8 mouse cellular contexts compared by ENCODE assay signal in the genomic region with DNA sequence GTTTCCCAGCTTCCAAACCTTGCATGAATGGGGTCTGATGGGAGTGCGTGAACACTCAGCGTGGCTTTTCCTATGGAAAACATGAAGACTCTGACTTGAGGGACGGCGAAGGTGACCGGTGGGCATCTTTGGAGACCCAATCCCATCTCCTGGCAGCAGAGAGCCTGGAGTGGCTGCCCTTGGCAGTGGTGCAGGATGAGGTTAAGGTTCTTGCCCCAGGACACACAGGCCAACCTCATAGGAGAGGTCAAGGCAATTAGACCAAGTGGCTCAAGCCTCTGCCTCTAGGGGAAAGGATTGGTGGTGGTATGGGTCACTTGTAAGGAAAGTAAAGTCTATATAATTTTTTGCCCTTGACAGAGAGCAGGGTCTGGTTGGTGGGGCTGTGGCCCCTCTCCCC. TPM values are rescaled to one million over a fixed set of nuclear protein-coding genes. Genes with fewer than 3 reads are reported as not detected.
A peak's percentile ranks its signal among the peaks of the same experiment; 100 is the strongest.
DNase-seq lines count a peak whose midpoint lies in the region; ATAC-seq and TF ChIP-seq lines count a peak whose summit lies in the region.

No protein-coding gene starts in this region.

- peak overlapping the region; percentile 85 for H3K4me2 ChIP-seq in heart, embryonic 13.5 days
- H3K4me2 ChIP-seq in forebrain, postnatal 0 days (ENCODE audit: low read depth) = peak overlapping the region; percentile 67
- H3K4me2 ChIP-seq in liver, embryonic 15.5 days = peak overlapping the region; percentile 86

- H3K4me1 ChIP-seq in heart, embryonic 13.5 days = peaks cover 41% of the 10 kb centered on the region
- H3K4me1 ChIP-seq in MEL (ENCODE audit: control insufficient read depth in 1 of 2, insufficient read depth in 2 of 2, low read length in 2 of 2) = peaks cover 4 to 30% of the 10 kb centered on the region in 2 experiments
- H3K4me1 ChIP-seq in forebrain, postnatal 0 days (ENCODE audit: insufficient read depth) = peaks cover 4% of the 10 kb centered on the region; the same call in 1 of the 2 replicates
- peaks cover 42% of the 10 kb centered on the region for H3K4me1 ChIP-seq in liver, embryonic 15.5 days (replicated peaks)

- DNase-seq in heart, adult 8-10 months (ENCODE audit: low spot score) = no peak
- no peak for DNase-seq in MEL (ENCODE audit: low read depth, low spot score)
- no peak for DNase-seq in forebrain, postnatal 0 days
- DNase-seq in frontal cortex, postnatal 14 days (ENCODE audit: low spot score in 2 of 2) = no peak
- no peak for DNase-seq in Muller cell, postnatal 12 days (ENCODE audit: inconsistent ontology term)
- DNase-seq in cerebellum, postnatal 25 days = no peak

- no peak for TF ChIP-seq EP300 in MEL (IDR thresholded peaks at IDR 0.05; ENCODE audit: low read depth in 1 of 2, low read length in 2 of 2)

- no peak for TF ChIP-seq POLR2A in MEL (IDR thresholded peaks at IDR 0.05; ENCODE audit: control insufficient read depth in 1 of 2, insufficient read depth in 1 of 2, low read depth in 1 of 2, low read length in 2 of 2, poor library complexity in 1 of 2)

- peaks cover 3% of the 10 kb centered on the region; the same call in 1 of the 2 replicates for H3K79me2 ChIP-seq in MEL (ENCODE audit: control insufficient read depth, insufficient read depth, low read length, poor library complexity)

- TF ChIP-seq CTCF in MEL (IDR thresholded peaks at IDR 0.05 in 2 of 3, conservative IDR thresholded peaks at IDR 0.05 in 1 of 3; ENCODE audit: control insufficient read depth in 1 of 3, insufficient read depth in 1 of 3, low read depth in 2 of 3, low read length in 3 of 3, poor library complexity in 1 of 3, severe bottlenecking in 1 of 3) = no peak
- no peak for TF ChIP-seq CTCF in forebrain, postnatal 0 days (IDR thresholded peaks at IDR 0.05; ENCODE audit: low read depth)

- TF ChIP-seq RAD21 in MEL (IDR thresholded peaks at IDR 0.05; ENCODE audit: low read depth, low read length) = no peak

- peak overlapping the region; percentile 97 for H3K27ac ChIP-seq in heart, embryonic 13.5 days (replicated peaks)
- H3K27ac ChIP-seq in MEL (ENCODE audit: control insufficient read depth, low read depth, low read length) = peak overlapping the region; percentile 51; the same call in 1 of the 2 replicates
- peak overlapping the region; percentile 54; the same call in 1 of the 2 replicates for H3K27ac ChIP-seq in forebrain, postnatal 0 days (ENCODE audit: low read depth, low read length)
- peak overlapping the region; percentile 66 for H3K27ac ChIP-seq in liver, embryonic 15.5 days (replicated peaks)

- peak overlapping the region; percentile 74 for H3K4me3 ChIP-seq in heart, embryonic 13.5 days
- H3K4me3 ChIP-seq in MEL (ENCODE audit: control insufficient read depth in 1 of 2, insufficient read depth in 1 of 2, low read depth in 2 of 2, low read length in 2 of 2) = peak overlapping the region; percentile 36 to 61
- H3K4me3 ChIP-seq in forebrain, postnatal 0 days (ENCODE audit: low read depth, low read length) = peak overlapping the region; percentile 47
- peak overlapping the region; percentile 58 for H3K4me3 ChIP-seq in liver, embryonic 15.5 days (replicated peaks)

- H3K36me3 ChIP-seq in heart, embryonic 13.5 days = peaks cover 52% of the 10 kb centered on the region
- peaks cover 0 to 10% of the 10 kb centered on the region in 2 experiments; a peak in 2 of 4 replicates for H3K36me3 ChIP-seq in MEL (ENCODE audit: control insufficient read depth in 1 of 2, insufficient read depth in 2 of 2, low read length in 2 of 2)
- no peaks in the 10 kb centered on the region for H3K36me3 ChIP-seq in forebrain, postnatal 0 days (ENCODE audit: insufficient read depth)
- peaks cover 28% of the 10 kb centered on the region for H3K36me3 ChIP-seq in liver, embryonic 15.5 days (replicated peaks)

- 31% methylated on average over 5 of the region's 5 CpGs for WGBS in heart, embryonic 13.5 days
- 46% methylated on average over 5 of the region's 5 CpGs for WGBS in forebrain, postnatal 0 days
- 53% methylated on average over 5 of the region's 5 CpGs for WGBS in liver, embryonic 15.5 days (ENCODE audit: insufficient replicate concordance)

- peak overlapping the region; percentile 87 for H3K9ac ChIP-seq in heart, embryonic 13.5 days
- H3K9ac ChIP-seq in MEL (ENCODE audit: control insufficient read depth, low read depth, low read length, poor library complexity, severe bottlenecking) = peak overlapping the region; percentile 67
- peak overlapping the region; percentile 60 for H3K9ac ChIP-seq in forebrain, postnatal 0 days
- peak overlapping the region; percentile 47; the same call in 1 of the 2 replicates for H3K9ac ChIP-seq in liver, embryonic 15.5 days

- no peaks in the 10 kb centered on the region for H3K9me3 ChIP-seq in heart, embryonic 13.5 days
- H3K9me3 ChIP-seq in MEL (replicated peaks; ENCODE audit: insufficient read depth, low read length) = no peaks in the 10 kb centered on the region
- H3K9me3 ChIP-seq in forebrain, postnatal 0 days (ENCODE audit: low read length) = no peaks in the 10 kb centered on the region
- H3K9me3 ChIP-seq in liver, embryonic 15.5 days (replicated peaks) = no peaks in the 10 kb centered on the region

- ATAC-seq in heart, embryonic 13.5 days (ENCODE audit: extremely low read depth, insufficient number of reproducible peaks, low FRiP score, low TSS enrichment) = no peak
- no peak for ATAC-seq in forebrain, postnatal 0 days
- ATAC-seq in liver, embryonic 15.5 days (ENCODE audit: insufficient read depth) = no peak

- no peaks in the 10 kb centered on the region for H3K27me3 ChIP-seq in heart, embryonic 13.5 days (replicated peaks)
- no peaks in the 10 kb centered on the region for H3K27me3 ChIP-seq in MEL (ENCODE audit: control insufficient read depth in 1 of 2, insufficient read depth in 2 of 2, low read length in 2 of 2)
- H3K27me3 ChIP-seq in forebrain, postnatal 0 days (ENCODE audit: insufficient read depth, low read length) = no peaks in the 10 kb centered on the region
- no peaks in the 10 kb centered on the region for H3K27me3 ChIP-seq in liver, embryonic 15.5 days

TF ChIP-seq in MEL, 35 proteins besides CTCF, POLR2A, EP300 and RAD21 (continues in another document):
- TF ChIP-seq ELF1 (IDR thresholded peaks at IDR 0.05; ENCODE audit: low read depth, low read length) (no peak), SIN3A (IDR thresholded peaks at IDR 0.05; ENCODE audit: low read length) (no peak), NELFE (IDR thresholded peaks at IDR 0.05; ENCODE audit: low read depth, low read length) (no peak), USF2 (IDR thresholded peaks at IDR 0.05; ENCODE audit: borderline replicate concordance in 1 of 2, insufficient read depth in 1 of 2, low read depth in 1 of 2, low read length in 2 of 2) (no peak), TCF12 (IDR thresholded peaks at IDR 0.05; ENCODE audit: low read depth, low read length) (no peak), MYB (IDR thresholded peaks at IDR 0.05; ENCODE audit: low read depth, low read length) (no peak), ZMIZ1 (IDR thresholded peaks at IDR 0.05; ENCODE audit: low read depth, low read length) (no peak), TBP (IDR thresholded peaks at IDR 0.05; ENCODE audit: low read depth, low read length) (no peak), GATA1 (IDR thresholded peaks at IDR 0.05; ENCODE audit: low read depth, low read length) (no peak), POLR2AphosphoS2 (IDR thresholded peaks at IDR 0.05; ENCODE audit: low read length) (no peak), POLR2AphosphoS5 (IDR thresholded peaks at IDR 0.05; ENCODE audit: borderline replicate concordance, low read depth, low read length) (no peak)

RNA-seq across cellular contexts. Expression of gene Smtn, which starts 4.3 kb away (rescaled TPM):
- polyA plus RNA-seq in heart, embryonic 13.5 days (2015; fragmentation: Nextera tagmentation; extraction: Ambion mirVana) = 77.1 and 79.5 TPM in 2 replicates
- total RNA-seq in heart, adult 8-10 months (2022) = 100 to 1,000 TPM; 128 to 185 (median 149) TPM
- 203 and 204 TPM in 2 replicates for total RNA-seq in MEL (2012; rRNA removed)
- 100 to 1,000 TPM in 1 of 2 experiments, not detected in 1; 370 TPM for polyA plus RNA-seq in MEL (2012; ENCODE audit: insufficient read depth in 1 of 2, insufficient read length in 2 of 2, low read depth in 1 of 2, low replicate concordance in 2 of 2, missing spikeins in 1 of 2)
- 3.9 and 7.9 TPM in 2 replicates for total RNA-seq in forebrain, postnatal 0 days (2014; rRNA removed)
- polyA plus RNA-seq in forebrain, postnatal 0 days (2015; fragmentation: Nextera tagmentation; extraction: Ambion mirVana) = 8.1 and 8.7 TPM in 2 replicates
- polyA plus RNA-seq in liver, embryonic 15.5 days (2015; fragmentation: Nextera tagmentation; extraction: Ambion mirVana) = 12.7 and 12.9 TPM in 2 replicates

RNA-seq across cellular contexts. Expression of gene Selenom, which starts 21.6 kb away (rescaled TPM):
- 128 and 130 TPM in 2 replicates for polyA plus RNA-seq in heart, embryonic 13.5 days (2015; fragmentation: Nextera tagmentation; extraction: Ambion mirVana)
- total RNA-seq in heart, adult 8-10 months (2022) = 10 to 100 TPM; 33.5 to 51.0 (median 41.9) TPM
- total RNA-seq in MEL (2012; rRNA removed) = 28.7 and 29.5 TPM in 2 replicates
- 10 to 100 TPM in 1 of 2 experiments, not detected in 1; 35.4 TPM for polyA plus RNA-seq in MEL (2012; ENCODE audit: insufficient read depth in 1 of 2, insufficient read length in 2 of 2, low read depth in 1 of 2, low replicate concordance in 2 of 2, missing spikeins in 1 of 2)
- 119 and 172 TPM in 2 replicates for total RNA-seq in forebrain, postnatal 0 days (2014; rRNA removed)
- 224 and 227 TPM in 2 replicates for polyA plus RNA-seq in forebrain, postnatal 0 days (2015; fragmentation: Nextera tagmentation; extraction: Ambion mirVana)
- 9.9 and 10.5 TPM in 2 replicates for polyA plus RNA-seq in liver, embryonic 15.5 days (2015; fragmentation: Nextera tagmentation; extraction: Ambion mirVana)

RNA-seq across cellular contexts. Expression of gene Inpp5j, which starts 31.5 kb away (rescaled TPM):
- 9.0 and 10.0 TPM in 2 replicates for polyA plus RNA-seq in heart, embryonic 13.5 days (2015; fragmentation: Nextera tagmentation; extraction: Ambion mirVana)
- total RNA-seq in heart, adult 8-10 months (2022) = 10 to 100 TPM; 19.9 to 24.1 (median 22.7) TPM
- 0.23 TPM in 2 replicates for total RNA-seq in MEL (2012; rRNA removed)
- polyA plus RNA-seq in MEL (2012; ENCODE audit: insufficient read depth in 1 of 2, insufficient read length in 2 of 2, low read depth in 1 of 2, low replicate concordance in 2 of 2, missing spikeins in 1 of 2) = 1 to 10 TPM in 1 of 2 experiments, not detected in 1; 2.9 TPM
- total RNA-seq in forebrain, postnatal 0 days (2014; rRNA removed) = 3.5 and 6.5 TPM in 2 replicates
- 6.6 and 9.7 TPM in 2 replicates for polyA plus RNA-seq in forebrain, postnatal 0 days (2015; fragmentation: Nextera tagmentation; extraction: Ambion mirVana)
- polyA plus RNA-seq in liver, embryonic 15.5 days (2015; fragmentation: Nextera tagmentation; extraction: Ambion mirVana) = 0.89 and 0.90 TPM in 2 replicates

RNA-seq across cellular contexts. Expression of gene Pla2g3, which starts 48.0 kb away (rescaled TPM):
- 0.11 and 0.16 TPM in 2 replicates for polyA plus RNA-seq in heart, embryonic 13.5 days (2015; fragmentation: Nextera tagmentation; extraction: Ambion mirVana)
- total RNA-seq in heart, adult 8-10 months (2022) = under 1 TPM in 2 of 4 experiments, not detected in 2; 0.14 to 0.16 TPM
- total RNA-seq in MEL (2012; rRNA removed) = 0.15 and 0.29 TPM in 2 replicates
- under 1 TPM in 1 of 2 experiments, not detected in 1; 0.39 TPM for polyA plus RNA-seq in MEL (2012; ENCODE audit: insufficient read depth in 1 of 2, insufficient read length in 2 of 2, low read depth in 1 of 2, low replicate concordance in 2 of 2, missing spikeins in 1 of 2)
- 21.3 and 26.2 TPM in 2 replicates for total RNA-seq in forebrain, postnatal 0 days (2014; rRNA removed)
- polyA plus RNA-seq in forebrain, postnatal 0 days (2015; fragmentation: Nextera tagmentation; extraction: Ambion mirVana) = 9.4 and 11.9 TPM in 2 replicates
- 0.06 and 0.07 TPM in 2 replicates for polyA plus RNA-seq in liver, embryonic 15.5 days (2015; fragmentation: Nextera tagmentation; extraction: Ambion mirVana)
